Mouse (Mus musculus): Measurements from ENCODE around the gene Galm. TPM values are rescaled to one million over a fixed set of nuclear protein-coding genes. Genes with fewer than 3 reads are reported as not detected.
"Not testable (repeated sequence)": the region's sequence is repeated elsewhere in the genome, so short reads cannot be mapped to it uniquely, and the experiment has no call there.

Gene Galm
- polyA plus RNA-seq, 1 experiment: 2.4 TPM

- DNase-seq (ENCODE audit: low read depth in 1 of 2, low spot score in 2 of 2): no peak
- 7% methylated on average over 5 of the region's 5 CpGs for WGBS
- Histone ChIP-seq H3K4me3 (ENCODE audit: extremely low read depth, insufficient read depth, insufficient read length) (peak overlapping the region; percentile 100), H3K27ac (ENCODE audit: insufficient read depth, low read length) (no peak overlapping the region), H3K36me3 (ENCODE audit: control insufficient read depth, insufficient read depth, low read length) (peaks cover 23% of the 10 kb centered on the region), H3K4me1 (ENCODE audit: control insufficient read depth, insufficient read depth, insufficient read length) (no peaks in the 10 kb centered on the region), H3K27me3 (ENCODE audit: control insufficient read depth, insufficient read depth, low read length) (no peaks in the 10 kb centered on the region)
- TF ChIP-seq CTCF (IDR thresholded peaks at IDR 0.05; ENCODE audit: extremely low read depth, insufficient read depth, insufficient read length, insufficient replicate concordance) (no peak), POLR2A (IDR thresholded peaks at IDR 0.05; ENCODE audit: low read depth, low read length) (no peak)
Measured at GRCm38 (mm10) chr17:80205657-80206056, 78.4 kb downstream of the Galm start.

- peak in 1 of 2 experiments; percentile 26 for DNase-seq (ENCODE audit: low read depth in 1 of 2, low spot score in 2 of 2)
- no peak for TF ChIP-seq CTCF (IDR thresholded peaks at IDR 0.05; ENCODE audit: extremely low read depth, insufficient read depth, insufficient read length, insufficient replicate concordance)
- no peak for TF ChIP-seq POLR2A (IDR thresholded peaks at IDR 0.05; ENCODE audit: low read depth, low read length)
- Histone ChIP-seq H3K27ac (ENCODE audit: insufficient read depth, low read length) (peak overlapping the region; percentile 99), H3K4me1 (ENCODE audit: control insufficient read depth, insufficient read depth, insufficient read length) (no peaks in the 10 kb centered on the region), H3K27me3 (ENCODE audit: control insufficient read depth, insufficient read depth, low read length) (no peaks in the 10 kb centered on the region), H3K36me3 (ENCODE audit: control insufficient read depth, insufficient read depth, low read length) (peaks cover 21% of the 10 kb centered on the region), H3K4me3 (ENCODE audit: extremely low read depth, insufficient read depth, insufficient read length) (peak overlapping the region; percentile 100)
- WGBS: under 1% methylated on average over 36 of the region's 36 CpGs
Measured at GRCm38 (mm10) chr17:80206301-80206670, 79.0 kb downstream of the Galm start.

- DNase-seq (ENCODE audit: low read depth in 1 of 2, low spot score in 2 of 2): peak; percentile 93 to 94
- Histone ChIP-seq H3K4me3 (ENCODE audit: extremely low read depth, insufficient read depth, insufficient read length) (peak within 1 kb of the TSS; percentile 100), H3K36me3 (ENCODE audit: control insufficient read depth, insufficient read depth, low read length) (peaks cover 20% of the 10 kb centered on the region), H3K27me3 (ENCODE audit: control insufficient read depth, insufficient read depth, low read length) (no peaks in the 10 kb centered on the region), H3K4me1 (ENCODE audit: control insufficient read depth, insufficient read depth, insufficient read length) (no peaks in the 10 kb centered on the region), H3K27ac (ENCODE audit: insufficient read depth, low read length) (peak within 1 kb of the TSS; percentile 99)
- under 1% methylated on average over 92 of the region's 95 CpGs for WGBS
- TF ChIP-seq CTCF (IDR thresholded peaks at IDR 0.05; ENCODE audit: extremely low read depth, insufficient read depth, insufficient read length, insufficient replicate concordance) (no peak), POLR2A (IDR thresholded peaks at IDR 0.05; ENCODE audit: low read depth, low read length) (peak; percentile 100)
Measured at GRCm38 (mm10) chr17:80206671-80207581, 79.7 kb downstream of the Galm start, which contains the start of the genes Srsf7 and Ttc39d. Srsf7 (minus strand) TSS chr17:80207307. Ttc39d (plus strand) TSS chr17:80207460.

- 94% methylated on average over 4 of the region's 4 CpGs for WGBS
- DNase-seq (ENCODE audit: low read depth in 1 of 2, low spot score in 2 of 2): not testable (repeated sequence)
Measured at GRCm38 (mm10) chr17:80213998-80214397, 86.7 kb downstream of the Galm start.

GRCm38 (mm10) chr17:80220131-80220530 lies 92.9 kb downstream of the Galm start:
- 88% methylated on average over 2 of the region's 2 CpGs for WGBS
- Histone ChIP-seq H3K27ac (ENCODE audit: insufficient read depth, low read length) (no peak overlapping the region), H3K27me3 (ENCODE audit: control insufficient read depth, insufficient read depth, low read length) (no peaks in the 10 kb centered on the region), H3K4me3 (ENCODE audit: extremely low read depth, insufficient read depth, insufficient read length) (no peak overlapping the region), H3K4me1 (ENCODE audit: control insufficient read depth, insufficient read depth, insufficient read length) (no peaks in the 10 kb centered on the region), H3K36me3 (ENCODE audit: control insufficient read depth, insufficient read depth, low read length) (no peaks in the 10 kb centered on the region)
- no peak for DNase-seq (ENCODE audit: low read depth in 1 of 2, low spot score in 2 of 2)
- TF ChIP-seq POLR2A (IDR thresholded peaks at IDR 0.05; ENCODE audit: low read depth, low read length) (no peak), CTCF (IDR thresholded peaks at IDR 0.05; ENCODE audit: extremely low read depth, insufficient read depth, insufficient read length, insufficient replicate concordance) (no peak)

More at GRCm38 (mm10) chr17:80213998-80214397, 86.7 kb downstream of the Galm start:
- H3K4me3 ChIP-seq (ENCODE audit: extremely low read depth, insufficient read depth, insufficient read length); H3K4me1 ChIP-seq (ENCODE audit: control insufficient read depth, insufficient read depth, insufficient read length); H3K27ac ChIP-seq (ENCODE audit: insufficient read depth, low read length); H3K36me3 ChIP-seq (ENCODE audit: control insufficient read depth, insufficient read depth, low read length); H3K27me3 ChIP-seq (ENCODE audit: control insufficient read depth, insufficient read depth, low read length): not testable (repeated sequence)

GRCm38 (mm10) chr17:80221202-80221601 lies 93.9 kb downstream of the Galm start:
- no peak for TF ChIP-seq POLR2A (IDR thresholded peaks at IDR 0.05; ENCODE audit: low read depth, low read length)
- 71% methylated on average over 9 of the region's 9 CpGs for WGBS
- no peak overlapping the region for H3K27ac ChIP-seq (ENCODE audit: insufficient read depth, low read length)
- no peak for DNase-seq (ENCODE audit: low read depth in 1 of 2, low spot score in 2 of 2)
- no peaks in the 10 kb centered on the region for H3K27me3 ChIP-seq (ENCODE audit: control insufficient read depth, insufficient read depth, low read length)
- H3K4me3 ChIP-seq (ENCODE audit: extremely low read depth, insufficient read depth, insufficient read length): no peak overlapping the region
- H3K36me3 ChIP-seq (ENCODE audit: control insufficient read depth, insufficient read depth, low read length): no peaks in the 10 kb centered on the region
- H3K4me1 ChIP-seq (ENCODE audit: control insufficient read depth, insufficient read depth, insufficient read length): no peaks in the 10 kb centered on the region

Measured in spleen, adult 2 months (tissue).